Mouse (Mus musculus) hindbrain, embryonic 16.5 days (tissue): ENCODE results near the gene Krt82. TPM values are rescaled to one million over a fixed set of nuclear protein-coding genes. Genes with fewer than 3 reads are reported as not detected.

ENCODE experiments used
- ATAC-seq: fragments of 200-750 bp; cut with Nextera tagmentation; 2 replicates; pipeline ENCODE4 v1.8.0; 2017; ENCODE audit warnings: moderate TSS enrichment, moderate library complexity
- H3K27ac ChIP-seq: fragments of 300-500 bp; sonication (generic); 2 replicates; pipeline ENCODE4 v1.5.1; 2014; ENCODE audit warnings: low read depth, mild to moderate bottlenecking, control low read depth, low read length, moderate library complexity
- H3K27me3 ChIP-seq: fragments of 300-500 bp; sonication (generic); replicated peaks from 2 replicates; pipeline ENCODE4 v1.6.1; 2014; ENCODE audit warnings: low read length; ENCODE audit not compliant: control insufficient read depth, insufficient read depth
- H3K36me3 ChIP-seq: fragments of 300-500 bp; sonication (generic); 2 replicates; pipeline ENCODE4 v1.6.1; 2014; ENCODE audit warnings: mild to moderate bottlenecking, low read length, moderate library complexity, mixed read lengths; ENCODE audit not compliant: control insufficient read depth, insufficient read depth
- H3K4me1 ChIP-seq: fragments of 300-500 bp; sonication (generic); 2 replicates; pipeline ENCODE4 v1.6.1; 2014; ENCODE audit warnings: low read depth, low read length; ENCODE audit not compliant: control insufficient read depth, insufficient read depth
- H3K4me2 ChIP-seq: fragments of 300-500 bp; sonication (generic); 2 replicates; pipeline ENCODE4 v1.6.1; 2014; ENCODE audit warnings: mild to moderate bottlenecking, low read length, control low read depth, moderate library complexity
- H3K4me3 ChIP-seq: fragments of 300-500 bp; sonication (generic); 2 replicates; pipeline ENCODE4 v1.5.1; 2014; ENCODE audit warnings: mild to moderate bottlenecking, low read length, control low read depth, moderate library complexity
- H3K9ac ChIP-seq: fragments of 300-500 bp; sonication (generic); 2 replicates; pipeline ENCODE4 v1.6.1; 2014; ENCODE audit warnings: low read depth, mild to moderate bottlenecking, control low read depth, low read length, moderate library complexity
- H3K9me3 ChIP-seq: fragments of 300-500 bp; sonication (generic); 2 replicates; pipeline ENCODE4 v1.6.1; 2014; ENCODE audit warnings: mild to moderate bottlenecking, low read length, moderate library complexity; ENCODE audit not compliant: control insufficient read depth
- WGBS: fragments of 180-500 bp; shearing (Covaris S2); extraction: QIAGEN DNeasy Blood & Tissue Kit; methylation state at CpG from one replicate; pipeline ENCODE4 v1.1.7; 2014; 5-methylcytosine and 5-hydroxymethylcytosine counted together
- polyA plus RNA-seq: library from polyadenylated mRNA; unstranded; fragments of >200 nt; fragmentation: Nextera tagmentation; extraction: Ambion mirVana; gene quantifications from 2 replicates; pipeline ENCODE4 v1.2.1, GENCODE M21; 2015

The Krt82 gene
- polyA plus RNA-seq, 1 experiment from 2014 or later: not detected

GRCm38 (mm10) chr15:101562850-101563249, 12.4 kb upstream of the Krt82 start, which contains the start of gene Krt90:
TSS of gene Krt90 (minus strand) at chr15:101562950.
- Histone ChIP-seq H3K36me3 (no peaks in the 10 kb centered on the region), H3K4me2 (no peak within 1 kb of the TSS), H3K27me3 (no peaks in the 10 kb centered on the region), H3K9me3 (no peaks in the 10 kb centered on the region), H3K9ac (no peak within 1 kb of the TSS), H3K4me1 (no peaks in the 10 kb centered on the region; the same call in 1 of the 2 replicates), H3K27ac (no peak within 1 kb of the TSS), H3K4me3 (no peak within 1 kb of the TSS)
- 74% methylated on average over 5 of the region's 5 CpGs for WGBS
- no peak for ATAC-seq

GRCm38 (mm10) chr15:101558034-101558646, 7.7 kb upstream of the Krt82 start:
- WGBS: 8% methylated on average over 7 of the region's 7 CpGs

GRCm38 (mm10) chr15:101553169-101553568, 2.7 kb upstream of the Krt82 start:
- WGBS: 0% methylated on average over 11 of the region's 11 CpGs
- peak overlapping the region; percentile 36; the same call in 1 of the 2 replicates for H3K9ac ChIP-seq
- no peaks in the 10 kb centered on the region for H3K9me3 ChIP-seq
- H3K4me1 ChIP-seq: peaks cover 8% of the 10 kb centered on the region
- no peak overlapping the region for H3K27ac ChIP-seq
- ATAC-seq: peak; percentile 70
- H3K4me3 ChIP-seq: peak overlapping the region; percentile 18
- peak overlapping the region; percentile 47 for H3K4me2 ChIP-seq
- peaks cover 3% of the 10 kb centered on the region; the same call in 1 of the 2 replicates for H3K27me3 ChIP-seq
- no peaks in the 10 kb centered on the region for H3K36me3 ChIP-seq

More at GRCm38 (mm10) chr15:101558034-101558646, 7.7 kb upstream of the Krt82 start:
- H3K4me2 ChIP-seq: no peak overlapping the region
- H3K4me3 ChIP-seq: no peak overlapping the region
- ATAC-seq: no peak
- H3K27me3 ChIP-seq: no peaks in the 10 kb centered on the region
- no peak overlapping the region for H3K27ac ChIP-seq
- no peaks in the 10 kb centered on the region for H3K36me3 ChIP-seq
- H3K9ac ChIP-seq: no peak overlapping the region
- no peaks in the 10 kb centered on the region for H3K9me3 ChIP-seq
- H3K4me1 ChIP-seq: peaks cover 2% of the 10 kb centered on the region

- ATAC-seq: no peak
- WGBS: 84% methylated on average over 8 of the region's 8 CpGs
Measured at GRCm38 (mm10) chr15:101552188-101552587, 1.7 kb upstream of the Krt82 start.

GRCm38 (mm10) chr15:101544478-101544877, 6.0 kb downstream of the Krt82 start:
- no peak for ATAC-seq
- WGBS: 69% methylated on average over 3 of the region's 3 CpGs
- no peaks in the 10 kb centered on the region for H3K36me3 ChIP-seq

More at GRCm38 (mm10) chr15:101552188-101552587, 1.7 kb upstream of the Krt82 start:
- H3K4me3 ChIP-seq: no peak overlapping the region
- peaks cover 8% of the 10 kb centered on the region for H3K4me1 ChIP-seq
- H3K36me3 ChIP-seq: no peaks in the 10 kb centered on the region
- no peaks in the 10 kb centered on the region for H3K9me3 ChIP-seq
- peaks cover 4% of the 10 kb centered on the region; the same call in 1 of the 2 replicates for H3K27me3 ChIP-seq
- no peak overlapping the region for H3K9ac ChIP-seq
- no peak overlapping the region for H3K4me2 ChIP-seq
- H3K27ac ChIP-seq: no peak overlapping the region

GRCm38 (mm10) chr15:101542543-101542942, 7.9 kb downstream of the Krt82 start:
- no peaks in the 10 kb centered on the region for H3K4me1 ChIP-seq
- no peak overlapping the region for H3K4me3 ChIP-seq
- H3K9ac ChIP-seq: no peak overlapping the region
- 55% methylated on average over 9 of the region's 9 CpGs for WGBS
- H3K27ac ChIP-seq: no peak overlapping the region
- no peak for ATAC-seq
- no peak overlapping the region for H3K4me2 ChIP-seq
- H3K9me3 ChIP-seq: no peaks in the 10 kb centered on the region
- H3K36me3 ChIP-seq: no peaks in the 10 kb centered on the region
- no peaks in the 10 kb centered on the region for H3K27me3 ChIP-seq

More at GRCm38 (mm10) chr15:101544478-101544877, 6.0 kb downstream of the Krt82 start:
- no peak overlapping the region for H3K27ac ChIP-seq
- H3K9ac ChIP-seq: no peak overlapping the region
- no peak overlapping the region for H3K4me3 ChIP-seq
- no peaks in the 10 kb centered on the region for H3K4me1 ChIP-seq
- no peaks in the 10 kb centered on the region for H3K9me3 ChIP-seq
- no peak overlapping the region for H3K4me2 ChIP-seq
- H3K27me3 ChIP-seq: 0 out of 2 replicates have a peak, but pooled peaks cover 2% of the 10 kb centered on the region

GRCm38 (mm10) chr15:101538580-101538900, 11.9 kb downstream of the Krt82 start:
- Histone ChIP-seq H3K4me1 (no peaks in the 10 kb centered on the region), H3K36me3 (no peaks in the 10 kb centered on the region), H3K27me3 (no peaks in the 10 kb centered on the region), H3K9me3 (no peaks in the 10 kb centered on the region), H3K9ac (no peak overlapping the region), H3K27ac (no peak overlapping the region), H3K4me3 (no peak overlapping the region), H3K4me2 (no peak overlapping the region)
- 70% methylated on average over 4 of the region's 4 CpGs for WGBS
- no peak for ATAC-seq

- no peak for ATAC-seq
- no peaks in the 10 kb centered on the region for H3K9me3 ChIP-seq
- H3K4me2 ChIP-seq: no peak overlapping the region
- WGBS: 45% methylated on average over 7 of the region's 7 CpGs
- no peaks in the 10 kb centered on the region for H3K36me3 ChIP-seq
- H3K9ac ChIP-seq: no peak overlapping the region
- no peaks in the 10 kb centered on the region for H3K4me1 ChIP-seq
- no peak overlapping the region for H3K4me3 ChIP-seq
- H3K27me3 ChIP-seq: no peaks in the 10 kb centered on the region
- no peak overlapping the region for H3K27ac ChIP-seq
Measured at GRCm38 (mm10) chr15:101537864-101538579, 12.4 kb downstream of the Krt82 start.

- Histone ChIP-seq H3K4me2 (no peak overlapping the region), H3K27ac (no peak overlapping the region), H3K4me3 (no peak overlapping the region), H3K4me1 (no peaks in the 10 kb centered on the region), H3K9me3 (no peaks in the 10 kb centered on the region), H3K27me3 (no peaks in the 10 kb centered on the region), H3K9ac (no peak overlapping the region), H3K36me3 (no peaks in the 10 kb centered on the region)
- 65% methylated on average over 9 of the region's 9 CpGs for WGBS
- ATAC-seq: no peak
Measured at GRCm38 (mm10) chr15:101536054-101536850, 14.2 kb downstream of the Krt82 start.
